Mouse (Mus musculus): ENCODE measurements around the gene Washc3. TPM values are rescaled to one million over a fixed set of nuclear protein-coding genes. Genes with fewer than 3 reads are reported as not detected.

Washc3 gene
- total RNA-seq, 2 experiments from 2014 or later, result 58.0 to 58.9 TPM

GRCm38 (mm10) chr10:88252121-88252862 is 51.4 kb downstream of the Washc3 start:
- DNase-seq (ENCODE audit: low spot score in 2 of 2), result no peak

DNA sequence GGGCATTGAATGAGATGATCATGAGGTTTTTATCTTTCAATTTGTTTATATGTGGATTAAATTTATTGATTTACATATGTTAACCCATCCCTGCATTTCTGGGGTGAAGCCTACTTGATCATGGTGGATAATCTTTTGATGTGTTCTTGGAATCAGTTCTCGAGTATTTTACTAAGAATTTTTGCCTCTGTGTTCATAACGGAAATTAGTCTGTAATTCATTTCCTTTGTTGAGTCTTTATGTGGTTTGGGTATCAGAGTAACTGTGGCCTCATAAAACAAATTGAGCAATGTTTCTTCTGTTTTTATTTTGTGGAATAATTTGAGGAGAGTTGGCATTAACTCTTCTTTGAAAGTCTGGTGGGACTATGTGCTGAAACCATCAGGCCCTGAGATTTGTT is 54.7 kb downstream of the Washc3 start:
- no peak for DNase-seq (ENCODE audit: low spot score in 2 of 2)

- DNase-seq (ENCODE audit: low spot score in 2 of 2), result no peak
Measured at GRCm38 (mm10) chr10:88260309-88260708, 59.4 kb downstream of the Washc3 start.

- no peak for DNase-seq (ENCODE audit: low spot score in 2 of 2)
Measured at GRCm38 (mm10) chr10:88261186-88261585, 60.3 kb downstream of the Washc3 start.

DNA sequence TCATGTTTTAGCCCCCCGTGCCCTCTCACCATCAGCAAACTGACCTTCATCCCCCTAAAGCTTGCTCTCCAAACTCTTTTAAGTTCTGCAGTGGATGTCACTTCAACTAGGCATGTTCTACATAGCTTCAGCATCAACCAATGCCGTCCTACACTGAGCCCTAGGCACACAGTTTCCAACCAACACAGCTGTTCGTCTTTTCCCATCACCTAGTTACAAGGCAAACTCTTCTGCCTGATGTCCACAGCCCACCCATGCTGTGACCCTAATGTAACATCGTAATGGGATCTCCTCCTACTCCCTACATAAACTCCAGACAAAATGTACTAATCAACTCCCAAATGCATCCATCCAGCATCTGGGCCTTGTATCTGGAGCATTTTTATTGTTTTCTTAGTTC is 62.5 kb downstream of the Washc3 start:
- DNase-seq (ENCODE audit: low spot score in 2 of 2), result no peak

- DNase-seq (ENCODE audit: low spot score in 2 of 2), result no peak
Measured at GRCm38 (mm10) chr10:88274045-88274444, 73.2 kb downstream of the Washc3 start.

DNA sequence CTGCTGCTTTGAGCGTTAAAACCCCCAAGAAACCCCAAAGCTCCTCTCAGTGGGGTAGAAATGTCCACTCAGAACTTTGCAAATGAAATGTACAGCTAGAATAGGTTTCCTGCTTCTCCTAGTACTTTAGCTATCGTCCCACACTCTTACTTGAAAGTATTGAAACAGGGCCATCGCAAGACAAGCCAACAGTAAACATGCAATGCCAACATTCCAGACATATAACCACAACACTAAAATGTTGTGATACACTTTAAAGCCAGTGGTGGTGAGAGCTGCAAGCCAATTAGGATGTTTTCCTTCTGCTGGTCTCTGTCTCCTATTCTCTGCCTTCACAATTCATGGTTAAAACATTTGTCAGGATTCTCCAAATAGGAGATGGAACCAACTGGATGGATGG is 80.8 kb downstream of the Washc3 start:
- DNase-seq (ENCODE audit: low spot score in 2 of 2), result no peak

DNA sequence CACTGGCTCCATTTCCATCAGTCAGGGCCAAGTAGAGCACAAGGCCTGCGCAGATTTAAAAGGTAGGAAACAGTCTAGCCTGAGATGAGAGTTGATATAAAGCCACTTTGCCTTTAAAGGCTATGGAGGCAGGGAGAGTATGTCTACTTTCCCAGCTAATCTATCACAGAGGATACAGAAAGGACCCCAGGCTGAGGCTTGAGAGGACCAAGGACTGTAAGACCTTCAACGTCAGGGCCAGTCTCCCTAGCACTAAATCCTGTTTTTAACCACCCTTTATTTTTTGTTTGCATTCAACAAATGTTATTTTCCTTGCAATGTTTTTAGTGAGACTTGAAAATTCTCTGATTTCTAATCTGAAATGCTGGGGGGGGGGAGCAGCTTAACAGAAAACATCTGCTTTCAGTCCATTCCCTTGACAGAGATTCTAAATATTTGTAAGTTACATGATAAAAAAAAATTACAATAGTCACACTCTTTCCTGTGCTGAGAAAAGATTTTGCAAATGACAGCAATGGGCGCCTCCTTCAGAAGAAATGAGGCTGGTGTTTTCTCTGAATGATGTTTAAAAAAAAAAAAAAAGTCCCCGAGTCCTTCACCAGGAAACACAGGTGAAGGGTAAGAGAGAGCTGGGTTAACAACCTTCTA is 83.6 kb downstream of the Washc3 start:
- DNase-seq (ENCODE audit: low spot score in 2 of 2), result no peak

- DNase-seq (ENCODE audit: low spot score in 2 of 2), result no peak
Measured at GRCm38 (mm10) chr10:88287261-88287660, 86.4 kb downstream of the Washc3 start.

- no peak for DNase-seq (ENCODE audit: low spot score in 2 of 2)
Measured at GRCm38 (mm10) chr10:88288061-88288460, 87.2 kb downstream of the Washc3 start.

- no peak for DNase-seq (ENCODE audit: low spot score in 2 of 2)
Measured at GRCm38 (mm10) chr10:88295091-88295490, 94.2 kb downstream of the Washc3 start.

Other genes starting within 250 kb of the Washc3 start
- gene Pmch, start 110.0 kb upstream of the Washc3 start, total RNA-seq (2021), result not detected
- gene Parpbp, start 54.2 kb upstream of the Washc3 start, total RNA-seq (2021), result 1 to 10 TPM; 7.7 to 8.0 TPM
- 10 to 100 TPM; 21.5 to 22.3 TPM for gene Nup37, start 54.1 kb upstream of the Washc3 start, total RNA-seq (2021)
- gene Dram1, start 178.0 kb downstream of the Washc3 start, total RNA-seq (2021), result 1 to 10 TPM; 4.4 to 4.5 TPM
- 10 to 100 TPM; 34.2 to 37.8 TPM for gene Gnptab, start 178.0 kb downstream of the Washc3 start, total RNA-seq (2021)